Mouse (Mus musculus) neural tube, embryonic 11.5 days (tissue): Measurements from ENCODE around the gene Zfp296. TPM values are rescaled to one million over a fixed set of nuclear protein-coding genes. Genes with fewer than 3 reads are reported as not detected.
"Not testable (repeated sequence)": the region's sequence is repeated elsewhere in the genome, so short reads cannot be mapped to it uniquely, and the experiment has no call there.

Experiments
- ATAC-seq: fragments of 200-750 bp; cut with Nextera tagmentation; 2 replicates; pipeline ENCODE4 v1.8.0; 2017; ENCODE audit warnings: moderate number of reproducible peaks, mild to moderate bottlenecking, moderate TSS enrichment, moderate library complexity; ENCODE audit not compliant: insufficient read depth, low FRiP score, low TSS enrichment
- DNase-seq: peaks from one replicate; pipeline ENCODE4 v3.0.0-alpha.2; 2015; ENCODE audit warnings: low spot score
- H3K27ac ChIP-seq: fragments of 300-500 bp; sonication (generic); 2 replicates; pipeline ENCODE4 v1.5.1; 2014; ENCODE audit warnings: low read depth, mild to moderate bottlenecking, low read length
- H3K27me3 ChIP-seq: fragments of 300-500 bp; sonication (generic); 2 replicates; pipeline ENCODE4 v1.6.1; 2014; ENCODE audit warnings: mild to moderate bottlenecking, low read length, mixed read lengths; ENCODE audit not compliant: control insufficient read depth, insufficient read depth
- H3K36me3 ChIP-seq: fragments of 300-500 bp; sonication (generic); 2 replicates; pipeline ENCODE4 v1.6.1; 2014; ENCODE audit warnings: mild to moderate bottlenecking, low read length, moderate library complexity, mixed read lengths; ENCODE audit not compliant: control insufficient read depth, insufficient read depth
- H3K4me1 ChIP-seq: fragments of 300-500 bp; sonication (generic); 2 replicates; pipeline ENCODE4 v1.6.1; 2014; ENCODE audit warnings: low read length, mixed read lengths; ENCODE audit not compliant: control insufficient read depth, insufficient read depth
- H3K4me2 ChIP-seq: fragments of 300-500 bp; sonication (generic); 2 replicates; pipeline ENCODE4 v1.6.1; 2014; ENCODE audit warnings: low read depth, mild to moderate bottlenecking, moderate library complexity
- H3K4me3 ChIP-seq: fragments of 300-500 bp; sonication (generic); 2 replicates; pipeline ENCODE4 v1.5.1; 2014; ENCODE audit warnings: low read depth, low read length
- H3K9ac ChIP-seq: fragments of 300-500 bp; sonication (generic); 2 replicates; pipeline ENCODE4 v1.6.1; 2014; ENCODE audit warnings: mild to moderate bottlenecking, low read length
- H3K9me3 ChIP-seq: fragments of 300-500 bp; sonication (generic); 2 replicates; pipeline ENCODE4 v1.6.1; 2016; ENCODE audit warnings: low read length; ENCODE audit not compliant: control insufficient read depth
- WGBS: fragments of 180-500 bp; shearing (Covaris S2); extraction: QIAGEN DNeasy Blood & Tissue Kit; methylation state at CpG from one replicate; pipeline ENCODE4 v1.1.7; 2014; 5-methylcytosine and 5-hydroxymethylcytosine counted together
- polyA plus RNA-seq: library from polyadenylated mRNA; unstranded; fragments of >200 nt; fragmentation: Nextera tagmentation; extraction: Ambion mirVana; gene quantifications from 2 replicates; pipeline ENCODE4 v1.2.1, GENCODE M21; 2014

The Zfp296 gene
- polyA plus RNA-seq, 1 experiment from 2014 or later = 0.44 TPM

GRCm38 (mm10) chr7:19604606-19605214 lies 27.6 kb downstream of the Zfp296 start:
- peak; percentile 55; the same call in 1 of the 2 replicates for ATAC-seq
- not testable (repeated sequence) for H3K27me3 ChIP-seq, H3K27ac ChIP-seq, H3K36me3 ChIP-seq, H3K9me3 ChIP-seq, DNase-seq, H3K4me1 ChIP-seq
- peak overlapping the region; percentile 90; the same call in 1 of the 2 replicates for H3K4me2 ChIP-seq
- peak overlapping the region; percentile 94; the same call in 1 of the 2 replicates for H3K9ac ChIP-seq
- peak overlapping the region; percentile 99 for H3K4me3 ChIP-seq
- WGBS = 61% methylated on average over 10 of the region's 10 CpGs

GRCm38 (mm10) chr7:19607291-19607690 lies 30.2 kb downstream of the Zfp296 start:
- DNase-seq (no peak), ATAC-seq (no peak)
- Histone ChIP-seq H3K9ac (no peak overlapping the region), H3K27me3 (no peaks in the 10 kb centered on the region), H3K9me3 (no peaks in the 10 kb centered on the region), H3K27ac (no peak overlapping the region), H3K4me1 (peaks cover 10% of the 10 kb centered on the region), H3K4me2 (no peak overlapping the region), H3K4me3 (no peak overlapping the region), H3K36me3 (peaks cover 2% of the 10 kb centered on the region; the same call in 1 of the 2 replicates)
- WGBS = 79% methylated on average over 5 of the region's 5 CpGs

GRCm38 (mm10) chr7:19609641-19610332 lies 32.7 kb downstream of the Zfp296 start:
- Histone ChIP-seq H3K9ac (no peak overlapping the region), H3K4me3 (no peak overlapping the region), H3K4me2 (no peak overlapping the region), H3K27me3 (no peaks in the 10 kb centered on the region), H3K4me1 (no peaks in the 10 kb centered on the region), H3K27ac (no peak overlapping the region), H3K9me3 (no peaks in the 10 kb centered on the region), H3K36me3 (peaks cover 2% of the 10 kb centered on the region; the same call in 1 of the 2 replicates)
- ATAC-seq (no peak), DNase-seq (no peak)
- 88% methylated on average over 8 of the region's 12 CpGs for WGBS

DNA sequence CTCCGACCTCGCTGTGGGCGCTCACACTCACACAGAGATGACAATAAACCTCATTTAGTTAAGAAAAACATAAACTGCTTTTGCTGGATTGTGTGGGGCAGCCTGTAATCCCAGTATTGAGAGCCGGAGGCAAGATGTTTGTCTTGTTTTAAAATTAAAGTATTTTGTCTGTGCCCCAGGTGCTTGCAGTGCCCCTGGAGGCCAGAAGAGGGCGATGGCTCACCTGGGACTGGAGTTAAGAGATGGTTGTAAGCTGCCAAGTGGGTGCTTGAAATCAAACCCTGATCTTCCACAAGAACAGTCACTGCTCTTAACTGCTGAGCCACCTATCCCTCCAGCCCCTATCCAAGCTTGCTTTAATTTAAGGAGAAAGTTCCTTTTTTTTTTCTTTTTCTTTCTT lies 33.9 kb downstream of the Zfp296 start:
- 78% methylated on average over 5 of the region's 5 CpGs for WGBS

GRCm38 (mm10) chr7:19615036-19615577 lies 38.0 kb downstream of the Zfp296 start:
- Histone ChIP-seq H3K9ac (no peak overlapping the region), H3K36me3 (no peaks in the 10 kb centered on the region), H3K4me2 (no peak overlapping the region), H3K4me1 (0 out of 2 replicates have a peak, but pooled peaks cover 4% of the 10 kb centered on the region), H3K9me3 (no peaks in the 10 kb centered on the region), H3K4me3 (no peak overlapping the region), H3K27ac (no peak overlapping the region), H3K27me3 (peaks cover 3% of the 10 kb centered on the region; the same call in 1 of the 2 replicates)
- ATAC-seq (no peak), DNase-seq (no peak)
- WGBS = 85% methylated on average over 12 of the region's 12 CpGs

More for the DNA sequence above, 33.9 kb downstream of the Zfp296 start:
- Histone ChIP-seq H3K4me3 (no peak overlapping the region), H3K9ac (no peak overlapping the region), H3K27me3 (no peaks in the 10 kb centered on the region), H3K27ac (no peak overlapping the region), H3K4me1 (no peaks in the 10 kb centered on the region), H3K9me3 (no peaks in the 10 kb centered on the region), H3K4me2 (no peak overlapping the region), H3K36me3 (peaks cover 2% of the 10 kb centered on the region; the same call in 1 of the 2 replicates)
- ATAC-seq (no peak), DNase-seq (no peak)

DNA sequence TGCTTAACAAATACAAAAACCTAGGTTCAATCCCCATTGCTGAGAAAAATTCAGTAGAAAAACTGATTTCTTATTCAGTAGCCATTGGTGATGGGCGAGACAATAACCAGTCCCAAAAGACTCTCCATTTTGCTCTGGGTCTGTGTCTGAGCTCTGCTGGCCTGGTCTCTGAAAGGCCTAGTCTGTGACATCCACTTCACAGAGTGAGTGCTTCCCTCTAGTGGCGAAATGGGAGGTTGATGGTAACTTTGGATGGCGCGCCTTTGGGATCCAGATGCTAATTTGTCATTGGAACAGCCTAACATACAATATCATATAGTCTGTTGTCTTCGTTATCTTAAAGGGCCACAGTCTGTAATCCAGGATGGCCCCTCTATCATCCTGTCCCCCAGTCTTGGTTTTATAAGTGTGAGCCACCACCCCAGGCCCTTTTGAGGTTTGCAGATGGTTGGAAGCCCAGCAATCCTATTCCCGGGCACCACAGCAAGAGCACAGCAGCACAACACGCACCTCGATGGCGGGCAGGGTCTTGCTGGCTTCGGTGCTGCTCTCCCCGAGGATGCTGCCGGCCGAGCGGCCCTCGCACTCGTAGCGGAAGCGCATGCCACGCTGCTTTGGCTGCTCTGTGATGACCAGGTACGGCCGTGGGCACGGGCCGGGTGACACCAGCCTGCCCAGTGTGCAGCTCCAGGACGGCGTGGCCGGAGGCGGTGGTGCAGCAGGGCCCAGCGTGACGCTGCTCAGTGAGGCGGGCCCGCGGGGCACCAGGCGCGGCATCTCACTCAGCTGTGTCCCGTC lies 42.1 kb downstream of the Zfp296 start:
- Histone ChIP-seq H3K4me2 (peak overlapping the region; percentile 46), H3K9ac (peak overlapping the region; percentile 54), H3K27me3 (peaks cover 3% of the 10 kb centered on the region; the same call in 1 of the 2 replicates), H3K27ac (0 out of 2 replicates have a peak overlapping the region, but pooled peaks have one; percentile 34), H3K36me3 (no peaks in the 10 kb centered on the region), H3K9me3 (no peaks in the 10 kb centered on the region), H3K4me3 (peak overlapping the region; percentile 31), H3K4me1 (0 out of 2 replicates have a peak, but pooled peaks cover 4% of the 10 kb centered on the region)
- 8% methylated on average over 35 of the region's 35 CpGs for WGBS
- peak; percentile 69 for ATAC-seq
- peak; percentile 85 for DNase-seq

DNA sequence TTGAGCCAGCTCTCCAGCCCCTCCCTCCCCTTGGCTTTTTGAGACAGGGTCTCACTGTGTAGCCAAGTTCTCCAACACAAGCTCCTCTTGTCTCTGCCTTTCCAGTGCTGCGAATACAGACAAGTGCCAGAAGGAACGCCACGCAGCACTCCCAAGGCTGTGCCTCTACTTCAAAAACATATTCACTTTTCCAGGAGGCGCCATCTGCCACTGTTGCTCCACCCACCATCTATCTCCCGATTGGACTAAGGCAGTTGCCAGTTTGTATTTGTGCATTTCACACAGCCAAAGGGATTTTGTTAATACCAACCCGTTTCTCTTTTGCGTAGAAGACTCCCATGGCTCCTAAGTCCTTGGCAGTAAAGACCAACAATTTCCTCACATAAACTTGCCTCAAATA lies 43.7 kb downstream of the Zfp296 start:
- no peaks in the 10 kb centered on the region for H3K36me3 ChIP-seq
- H3K9ac ChIP-seq = no peak overlapping the region
- H3K4me2 ChIP-seq = no peak overlapping the region
- H3K27ac ChIP-seq = no peak overlapping the region
- peaks cover 3% of the 10 kb centered on the region; the same call in 1 of the 2 replicates for H3K27me3 ChIP-seq
- H3K4me3 ChIP-seq = no peak overlapping the region
- whole genome bisulfite sequencing = 89% methylated on average over 7 of the region's 7 CpGs
- H3K4me1 ChIP-seq = 0 out of 2 replicates have a peak, but pooled peaks cover 4% of the 10 kb centered on the region
- no peak for ATAC-seq
- H3K9me3 ChIP-seq = no peaks in the 10 kb centered on the region
- no peak for DNase-seq

GRCm38 (mm10) chr7:19622241-19622640 lies 45.2 kb downstream of the Zfp296 start:
- no peak for DNase-seq
- WGBS = 30% methylated on average over 6 of the region's 6 CpGs
- H3K4me1 ChIP-seq = 0 out of 2 replicates have a peak, but pooled peaks cover 4% of the 10 kb centered on the region
- no peaks in the 10 kb centered on the region for H3K36me3 ChIP-seq
- H3K27me3 ChIP-seq = peaks cover 3% of the 10 kb centered on the region; the same call in 1 of the 2 replicates
- H3K27ac ChIP-seq = no peak overlapping the region
- no peak overlapping the region for H3K4me2 ChIP-seq
- no peak overlapping the region for H3K9ac ChIP-seq
- ATAC-seq = no peak
- H3K4me3 ChIP-seq = no peak overlapping the region
- H3K9me3 ChIP-seq = no peaks in the 10 kb centered on the region
